32 mouse cellular contexts compared by ENCODE assay signal in genomic region chr16:17984231-17984630, GRCm38 (mm10). TPM values are rescaled to one million over a fixed set of nuclear protein-coding genes. Genes with fewer than 3 reads are reported as not detected.
A peak's percentile ranks its signal among the peaks of the same experiment; 100 is the strongest.
DNase-seq lines count a peak whose midpoint lies in the region; ATAC-seq and TF ChIP-seq lines count a peak whose summit lies in the region.
"Had no signal": no experiment of that assay in that cellular context is flagged by ENCODE, and none has a peak within 500 bp of the region (broad histone marks: within the 10 kb centered on the region; RNA-seq: fewer than 3 reads in every experiment).

No protein-coding gene starts in this region.

- peak; percentile 39 to 54 for DNase-seq in cerebellum, postnatal 14 days
- no peak for DNase-seq in cerebellum, postnatal 4 days (ENCODE audit: low spot score in 2 of 2)
- no peak for DNase-seq in hindbrain, postnatal 0 days (ENCODE audit: low spot score)
- peak; percentile 3 for DNase-seq in lung, postnatal 10 days
- DNase-seq in lung, postnatal 4 days: no peak
- peak; percentile 14 to 18 for DNase-seq in B cell, adult 2 months
- DNase-seq: adrenal gland, adult 8-10 months; adrenal gland, postnatal 25 days; cerebellum, adult 2 months; cerebellum, adult 9-11 months; embryo, embryonic 11 days; gastrocnemius, postnatal 25 days; heart, postnatal 10 days; heart, postnatal 36 days had no signal

- H3K4me3 ChIP-seq in hindbrain, embryonic 15.5 days: no peak overlapping the region
- no peak overlapping the region for H3K4me3 ChIP-seq in hindbrain, postnatal 0 days (ENCODE audit: low read length)
- H3K4me3 ChIP-seq: embryonic facial prominence, embryonic 10.5 days; embryonic facial prominence, embryonic 13.5 days; erythroblast, embryonic 14.5 days; forebrain, embryonic 12.5 days; forebrain, embryonic 15.5 days; heart, embryonic 12.5 days; heart, embryonic 15.5 days; hindbrain, embryonic 10.5 days; hindbrain, embryonic 13.5 days had no signal

- H3K36me3 ChIP-seq in hindbrain, embryonic 15.5 days: no peaks in the 10 kb centered on the region
- H3K36me3 ChIP-seq in hindbrain, postnatal 0 days (ENCODE audit: insufficient read depth, low read length): no peaks in the 10 kb centered on the region
- H3K36me3 ChIP-seq: embryonic facial prominence, embryonic 10.5 days; embryonic facial prominence, embryonic 13.5 days; forebrain, embryonic 12.5 days; forebrain, embryonic 15.5 days; heart, embryonic 12.5 days; heart, embryonic 15.5 days; hindbrain, embryonic 10.5 days; hindbrain, embryonic 13.5 days had no signal

- no peak overlapping the region for H3K27ac ChIP-seq in hindbrain, embryonic 15.5 days (replicated peaks)
- H3K27ac ChIP-seq in hindbrain, postnatal 0 days: no peak overlapping the region
- H3K27ac ChIP-seq: embryonic facial prominence, embryonic 10.5 days; embryonic facial prominence, embryonic 13.5 days; forebrain, embryonic 12.5 days; forebrain, embryonic 15.5 days; heart, embryonic 15.5 days; hindbrain, embryonic 10.5 days; hindbrain, embryonic 13.5 days had no signal

- H3K9ac ChIP-seq in hindbrain, embryonic 15.5 days: no peak overlapping the region
- H3K9ac ChIP-seq in hindbrain, postnatal 0 days (replicated peaks; ENCODE audit: low read length): no peak overlapping the region
- H3K9ac ChIP-seq: embryonic facial prominence, embryonic 13.5 days; forebrain, embryonic 12.5 days; forebrain, embryonic 15.5 days; heart, embryonic 12.5 days; heart, embryonic 15.5 days; hindbrain, embryonic 13.5 days had no signal

- no peaks in the 10 kb centered on the region for H3K27me3 ChIP-seq in hindbrain, embryonic 15.5 days
- no peaks in the 10 kb centered on the region for H3K27me3 ChIP-seq in hindbrain, postnatal 0 days (ENCODE audit: insufficient read depth, low read length)
- H3K27me3 ChIP-seq: embryonic facial prominence, embryonic 13.5 days; forebrain, embryonic 12.5 days; forebrain, embryonic 15.5 days; heart, embryonic 15.5 days; hindbrain, embryonic 13.5 days had no signal

- 0 out of 2 replicates have a peak, but pooled peaks have one; percentile 45 for ATAC-seq in hindbrain, embryonic 15.5 days (ENCODE audit: low FRiP score, low read depth)
- ATAC-seq in hindbrain, postnatal 0 days: no peak
- ATAC-seq: activated CD4-positive, CD25-positive, alpha-beta regulatory T cell, adult 4 months; forebrain, embryonic 15.5 days; intestine, postnatal 0 days had no signal

- H3K4me1 ChIP-seq in hindbrain, embryonic 15.5 days (replicated peaks): no peaks in the 10 kb centered on the region
- no peaks in the 10 kb centered on the region for H3K4me1 ChIP-seq in hindbrain, postnatal 0 days (ENCODE audit: insufficient read depth, low read length)
- H3K4me1 ChIP-seq: embryonic facial prominence, embryonic 13.5 days; forebrain, embryonic 12.5 days; forebrain, embryonic 15.5 days; hindbrain, embryonic 10.5 days; hindbrain, embryonic 13.5 days had no signal

- no peaks in the 10 kb centered on the region for H3K9me3 ChIP-seq in hindbrain, embryonic 15.5 days
- H3K9me3 ChIP-seq in hindbrain, postnatal 0 days (ENCODE audit: low read length): no peaks in the 10 kb centered on the region
- H3K9me3 ChIP-seq: embryonic facial prominence, embryonic 13.5 days; forebrain, embryonic 12.5 days; forebrain, embryonic 15.5 days; heart, embryonic 15.5 days; hindbrain, embryonic 13.5 days had no signal

- H3K4me2 ChIP-seq in hindbrain, embryonic 15.5 days: no peak overlapping the region
- H3K4me2 ChIP-seq in hindbrain, postnatal 0 days (ENCODE audit: low read depth, low read length): no peak overlapping the region
- H3K4me2 ChIP-seq: embryonic facial prominence, embryonic 13.5 days; forebrain, embryonic 12.5 days; forebrain, embryonic 15.5 days; heart, embryonic 12.5 days; heart, embryonic 15.5 days; hindbrain, embryonic 13.5 days had no signal

- no peak for TF ChIP-seq CTCF in hindbrain, postnatal 0 days (IDR thresholded peaks at IDR 0.05; ENCODE audit: low read depth)

- 70% methylated on average over 5 of the region's 5 CpGs for WGBS in hindbrain, embryonic 15.5 days
- WGBS in hindbrain, postnatal 0 days: 69% methylated on average over 5 of the region's 5 CpGs

RNA-seq across cellular contexts. Expression of gene Vpreb2, which starts 4.0 kb away (rescaled TPM):
- polyA plus RNA-seq in hindbrain, embryonic 15.5 days (2015; fragmentation: Nextera tagmentation; extraction: Ambion mirVana): not detected in 2 replicates
- not detected in 2 replicates for total RNA-seq in hindbrain, postnatal 0 days (2014; rRNA removed)
- not detected in 2 replicates for polyA plus RNA-seq in hindbrain, postnatal 0 days (2015; fragmentation: Nextera tagmentation; extraction: Ambion mirVana)
- total RNA-seq: adrenal gland, postnatal 25 days; ES-E14; gastrocnemius, adult 8-10 months; gastrocnemius, postnatal 25 days; heart, postnatal 10 days; heart, postnatal 36 days had no signal
- polyA plus RNA-seq: activated CD4-positive, CD25-positive, alpha-beta regulatory T cell, adult 4 months; brain, embryonic 14.5 days; cerebellum, adult 2 months; cortical plate, adult 2 months; embryonic facial prominence, embryonic 10.5 days; embryonic facial prominence, embryonic 13.5 days; erythroblast, embryonic 14.5 days; forebrain, embryonic 12.5 days; forebrain, embryonic 15.5 days; gonadal fat pad, adult 2 months; heart, embryonic 12.5 days; heart, embryonic 15.5 days; hindbrain, embryonic 10.5 days; hindbrain, embryonic 13.5 days; intestine, embryonic 14.5 days; intestine, postnatal 0 days had no signal

RNA-seq across cellular contexts. Expression of gene Slc25a1, which starts 56.2 kb away (rescaled TPM):
- polyA plus RNA-seq in hindbrain, embryonic 15.5 days (2015; fragmentation: Nextera tagmentation; extraction: Ambion mirVana): 193 and 203 TPM in 2 replicates
- total RNA-seq in hindbrain, postnatal 0 days (2014; rRNA removed): 228 and 230 TPM in 2 replicates
- polyA plus RNA-seq in hindbrain, postnatal 0 days (2015; fragmentation: Nextera tagmentation; extraction: Ambion mirVana): 150 and 151 TPM in 2 replicates

Comparison
In these comparisons a context has a peak if more than half of its experiments do, and no peak if none do; other contexts are left out.
1. DNase-seq: peak in cerebellum, postnatal 14 days (2 of 2), lung, postnatal 10 days (single experiment) and B cell, adult 2 months (2 of 2); none in cerebellum, postnatal 4 days (0 of 2), hindbrain, postnatal 0 days (single experiment) and lung, postnatal 4 days (0 of 2).